8 mouse cellular contexts compared by ENCODE assay signal in genomic region chr14:55491291-55491833, GRCm38 (mm10). TPM values are rescaled to one million over a fixed set of nuclear protein-coding genes. Genes with fewer than 3 reads are reported as not detected.
A peak's percentile ranks its signal among the peaks of the same experiment; 100 is the strongest.
DNase-seq lines count a peak whose midpoint lies in the region; ATAC-seq and TF ChIP-seq lines count a peak whose summit lies in the region.

No protein-coding gene starts in this region.

- peak overlapping the region; percentile 75 for H3K4me3 ChIP-seq in neural tube, embryonic 11.5 days (ENCODE audit: low read depth, low read length)
- peak overlapping the region; percentile 81 for H3K4me3 ChIP-seq in forebrain, postnatal 0 days (ENCODE audit: low read depth, low read length)
- peak overlapping the region; percentile 80 for H3K4me3 ChIP-seq in hindbrain, embryonic 10.5 days

- peak overlapping the region; percentile 84 for H3K4me2 ChIP-seq in neural tube, embryonic 11.5 days (ENCODE audit: low read depth)
- H3K4me2 ChIP-seq in forebrain, postnatal 0 days (ENCODE audit: low read depth): peak overlapping the region; percentile 90

- DNase-seq in neural tube, embryonic 11.5 days (ENCODE audit: low spot score): peak; percentile 82
- DNase-seq in neural tube, embryonic 10.5 days (ENCODE audit: extremely low spot score, low spot score): no peak
- DNase-seq in cerebellum, adult 8-10 months: peak; percentile 72
- DNase-seq in forebrain, postnatal 0 days: no peak
- DNase-seq in hindbrain, embryonic 10.5 days (ENCODE audit: low spot score): peak; percentile 83
- peak; percentile 60 to 66 for DNase-seq in layer of hippocampus, postnatal 36 days
- peak; percentile 60 to 69 for DNase-seq in lung, postnatal 4 days
- peak; percentile 58 for DNase-seq in right cerebral cortex, postnatal 25 days

- H3K27ac ChIP-seq in neural tube, embryonic 11.5 days (ENCODE audit: low read depth, low read length): peak overlapping the region; percentile 65
- H3K27ac ChIP-seq in forebrain, postnatal 0 days (ENCODE audit: low read depth, low read length): peak overlapping the region; percentile 94
- peak overlapping the region; percentile 91 for H3K27ac ChIP-seq in hindbrain, embryonic 10.5 days

- no peaks in the 10 kb centered on the region for H3K9me3 ChIP-seq in neural tube, embryonic 11.5 days (ENCODE audit: control insufficient read depth, low read length)
- no peaks in the 10 kb centered on the region for H3K9me3 ChIP-seq in forebrain, postnatal 0 days (ENCODE audit: low read length)
- H3K9me3 ChIP-seq in hindbrain, embryonic 10.5 days: no peaks in the 10 kb centered on the region

- no peaks in the 10 kb centered on the region for H3K4me1 ChIP-seq in neural tube, embryonic 11.5 days (ENCODE audit: control insufficient read depth, insufficient read depth, low read length)
- no peaks in the 10 kb centered on the region for H3K4me1 ChIP-seq in forebrain, postnatal 0 days (ENCODE audit: insufficient read depth)
- H3K4me1 ChIP-seq in hindbrain, embryonic 10.5 days (replicated peaks): peaks cover 26% of the 10 kb centered on the region

- H3K9ac ChIP-seq in neural tube, embryonic 11.5 days (ENCODE audit: low read length): peak overlapping the region; percentile 68
- H3K9ac ChIP-seq in forebrain, postnatal 0 days: peak overlapping the region; percentile 87

- H3K36me3 ChIP-seq in neural tube, embryonic 11.5 days (ENCODE audit: control insufficient read depth, insufficient read depth, low read length): no peaks in the 10 kb centered on the region; the same call in 1 of the 2 replicates
- peaks cover 27% of the 10 kb centered on the region for H3K36me3 ChIP-seq in forebrain, postnatal 0 days (ENCODE audit: insufficient read depth)
- H3K36me3 ChIP-seq in hindbrain, embryonic 10.5 days: peaks cover 51% of the 10 kb centered on the region

- WGBS in neural tube, embryonic 11.5 days: 1% methylated on average over 26 of the region's 30 CpGs
- 1% methylated on average over 30 of the region's 30 CpGs for WGBS in forebrain, postnatal 0 days
- under 1% methylated on average over 30 of the region's 30 CpGs for WGBS in hindbrain, embryonic 10.5 days

- peak; percentile 75 for ATAC-seq in neural tube, embryonic 11.5 days (ENCODE audit: insufficient read depth, low FRiP score, low TSS enrichment)
- peak; percentile 74 for ATAC-seq in forebrain, postnatal 0 days

- no peaks in the 10 kb centered on the region for H3K27me3 ChIP-seq in neural tube, embryonic 11.5 days (ENCODE audit: control insufficient read depth, insufficient read depth, low read length)
- no peaks in the 10 kb centered on the region for H3K27me3 ChIP-seq in forebrain, postnatal 0 days (ENCODE audit: insufficient read depth, low read length)
- peaks cover 4% of the 10 kb centered on the region; the same call in 1 of the 2 replicates for H3K27me3 ChIP-seq in hindbrain, embryonic 10.5 days (ENCODE audit: insufficient read depth, poor library complexity, severe bottlenecking)

- no peak for TF ChIP-seq CTCF in forebrain, postnatal 0 days (IDR thresholded peaks at IDR 0.05; ENCODE audit: low read depth)

RNA-seq across cellular contexts. Expression of gene Carmil3, which starts 0.9 kb away (rescaled TPM):
- 9.4 and 9.5 TPM in 2 replicates for polyA plus RNA-seq in neural tube, embryonic 11.5 days (2014; fragmentation: Nextera tagmentation; extraction: Ambion mirVana)
- 91.4 and 129 TPM in 2 replicates for total RNA-seq in forebrain, postnatal 0 days (2014; rRNA removed)
- 13.2 and 19.5 TPM in 2 replicates for polyA plus RNA-seq in forebrain, postnatal 0 days (2015; fragmentation: Nextera tagmentation; extraction: Ambion mirVana)
- 5.7 and 7.9 TPM in 2 replicates for polyA plus RNA-seq in hindbrain, embryonic 10.5 days (2016; fragmentation: Nextera tagmentation; extraction: Ambion mirVana)
- 10 to 100 TPM; 59.2 to 60.3 TPM for total RNA-seq in layer of hippocampus, postnatal 36 days (2021)

RNA-seq across cellular contexts. Expression of gene Dhrs4, which starts 12.8 kb away (rescaled TPM):
- polyA plus RNA-seq in neural tube, embryonic 11.5 days (2014; fragmentation: Nextera tagmentation; extraction: Ambion mirVana): 33.2 and 36.5 TPM in 2 replicates
- 11.9 and 14.8 TPM in 2 replicates for total RNA-seq in forebrain, postnatal 0 days (2014; rRNA removed)
- 20.9 and 22.2 TPM in 2 replicates for polyA plus RNA-seq in forebrain, postnatal 0 days (2015; fragmentation: Nextera tagmentation; extraction: Ambion mirVana)
- 50.5 and 64.5 TPM in 2 replicates for polyA plus RNA-seq in hindbrain, embryonic 10.5 days (2016; fragmentation: Nextera tagmentation; extraction: Ambion mirVana)
- total RNA-seq in layer of hippocampus, postnatal 36 days (2021): 10 to 100 TPM; 22.0 to 23.3 TPM

RNA-seq across cellular contexts. Expression of gene Cpne6, which starts 18.9 kb away (rescaled TPM):
- polyA plus RNA-seq in neural tube, embryonic 11.5 days (2014; fragmentation: Nextera tagmentation; extraction: Ambion mirVana): 0.99 and 1.7 TPM in 2 replicates
- 32.5 and 39.6 TPM in 2 replicates for total RNA-seq in forebrain, postnatal 0 days (2014; rRNA removed)
- polyA plus RNA-seq in forebrain, postnatal 0 days (2015; fragmentation: Nextera tagmentation; extraction: Ambion mirVana): 48.7 and 49.9 TPM in 2 replicates
- 1.1 and 1.6 TPM in 2 replicates for polyA plus RNA-seq in hindbrain, embryonic 10.5 days (2016; fragmentation: Nextera tagmentation; extraction: Ambion mirVana)
- total RNA-seq in layer of hippocampus, postnatal 36 days (2021): 100 to 1,000 TPM; 696 to 698 TPM

RNA-seq across cellular contexts. Expression of gene Nrl, which starts 33.4 kb away (rescaled TPM):
- not detected in 2 replicates for polyA plus RNA-seq in neural tube, embryonic 11.5 days (2014; fragmentation: Nextera tagmentation; extraction: Ambion mirVana)
- total RNA-seq in forebrain, postnatal 0 days (2014; rRNA removed): 2.0 and 2.7 TPM in 2 replicates
- 0.21 TPM in 1 of 2 replicates, not detected in the other for polyA plus RNA-seq in forebrain, postnatal 0 days (2015; fragmentation: Nextera tagmentation; extraction: Ambion mirVana)
- polyA plus RNA-seq in hindbrain, embryonic 10.5 days (2016; fragmentation: Nextera tagmentation; extraction: Ambion mirVana): not detected in 2 replicates
- 1 to 10 TPM; 1.6 to 5.6 TPM for total RNA-seq in layer of hippocampus, postnatal 36 days (2021)

RNA-seq across cellular contexts. Expression of gene Pck2, which starts 48.7 kb away (rescaled TPM):
- polyA plus RNA-seq in neural tube, embryonic 11.5 days (2014; fragmentation: Nextera tagmentation; extraction: Ambion mirVana): 14.5 and 14.7 TPM in 2 replicates
- 23.6 and 24.5 TPM in 2 replicates for total RNA-seq in forebrain, postnatal 0 days (2014; rRNA removed)
- polyA plus RNA-seq in forebrain, postnatal 0 days (2015; fragmentation: Nextera tagmentation; extraction: Ambion mirVana): 9.8 and 12.5 TPM in 2 replicates
- polyA plus RNA-seq in hindbrain, embryonic 10.5 days (2016; fragmentation: Nextera tagmentation; extraction: Ambion mirVana): 15.4 and 18.5 TPM in 2 replicates
- 10 to 100 TPM; 42.6 to 45.8 TPM for total RNA-seq in layer of hippocampus, postnatal 36 days (2021)

Comparison
In these comparisons a context has a peak if more than half of its experiments do, and no peak if none do; other contexts are left out.
1. DNase-seq: peak in neural tube, embryonic 11.5 days (single experiment), cerebellum, adult 8-10 months (single experiment), hindbrain, embryonic 10.5 days (single experiment), layer of hippocampus, postnatal 36 days (2 of 2), lung, postnatal 4 days (2 of 2) and right cerebral cortex, postnatal 25 days (single experiment); none in neural tube, embryonic 10.5 days (single experiment) and forebrain, postnatal 0 days (single experiment).
2. RNA of gene Cpne6, which starts 18.9 kb away (polyA plus RNA-seq): 48.7 to 49.9 TPM in forebrain, postnatal 0 days; 0.99 to 1.7 TPM in neural tube, embryonic 11.5 days and 1.1 to 1.6 TPM in hindbrain, embryonic 10.5 days; every median in the first group is over 10 times any median in the second.
3. Peak in every context shown above with its lines, with median percentiles within 50 percentile points of each other: H3K27ac ChIP-seq and H3K4me3 ChIP-seq.